Mouse (Mus musculus) thymus, adult 2 months (tissue): ENCODE measurements around the gene Sipa1. TPM values are rescaled to one million over a fixed set of nuclear protein-coding genes. Genes with fewer than 3 reads are reported as not detected.

Experiments
- DNase-seq: peaks from one replicate; pipeline ENCODE4 v3.0.0; 2021
- H3K27ac ChIP-seq: fragments of 200-500 bp; 2 replicates; pipeline ENCODE4 v1.5.1; 2012; ENCODE audit warnings: low read length, control low read depth; ENCODE audit not compliant: control insufficient read depth, insufficient read depth
- H3K27me3 ChIP-seq: fragments of 200-500 bp; 2 replicates; pipeline ENCODE4 v1.6.1; 2012; ENCODE audit warnings: mild to moderate bottlenecking, low read length, moderate library complexity, mixed read lengths; ENCODE audit not compliant: control insufficient read depth, insufficient read depth
- H3K36me3 ChIP-seq: fragments of 200-500 bp; 2 replicates; pipeline ENCODE4 v1.6.1; 2012; ENCODE audit warnings: mild to moderate bottlenecking, low read length, moderate library complexity; ENCODE audit not compliant: control insufficient read depth, insufficient read depth
- H3K4me1 ChIP-seq: fragments of 200-500 bp; replicated peaks from 2 replicates; pipeline ENCODE4 v1.6.1; 2012; ENCODE audit warnings: low read length; ENCODE audit not compliant: control insufficient read depth, insufficient read depth
- H3K4me3 ChIP-seq: fragments of 200-500 bp; 2 replicates; pipeline ENCODE4 v1.5.1; 2012; ENCODE audit warnings: mild to moderate bottlenecking, low read length, control low read depth, moderate library complexity; ENCODE audit not compliant: control insufficient read depth, insufficient read depth
- CTCF ChIP-seq: fragments of 200-500 bp; IDR thresholded peaks from 2 replicates; pipeline ENCODE4 v1.5.1; 2012; ENCODE audit warnings: mild to moderate bottlenecking, control low read depth, low read length, moderate library complexity, borderline replicate concordance; ENCODE audit not compliant: control insufficient read depth, poor library complexity, insufficient read depth; ENCODE audit errors: extremely low read depth
- POLR2A ChIP-seq: fragments of 200-500 bp; IDR thresholded peaks from 2 replicates; pipeline ENCODE4 v1.6.1; 2012; ENCODE audit warnings: mild to moderate bottlenecking, low read length, control low read depth, moderate library complexity; ENCODE audit not compliant: control insufficient read depth, poor library complexity, insufficient read depth; ENCODE audit errors: extremely low read depth
- WGBS: fragments of 180-500 bp; shearing (Covaris S2); methylation state at CpG from one replicate; pipeline ENCODE4 v1.1.7; 2018; 5-methylcytosine and 5-hydroxymethylcytosine counted together
- polyA plus RNA-seq: library from polyadenylated mRNA; depleted of rRNA; stranded (reverse); fragments of >200 nt; gene quantifications from 2 replicates; pipeline ENCODE4 v1.2.3, GENCODE M21; 2012

Sipa1 gene
- polyA plus RNA-seq, 1 experiment: 267 TPM

DNA sequence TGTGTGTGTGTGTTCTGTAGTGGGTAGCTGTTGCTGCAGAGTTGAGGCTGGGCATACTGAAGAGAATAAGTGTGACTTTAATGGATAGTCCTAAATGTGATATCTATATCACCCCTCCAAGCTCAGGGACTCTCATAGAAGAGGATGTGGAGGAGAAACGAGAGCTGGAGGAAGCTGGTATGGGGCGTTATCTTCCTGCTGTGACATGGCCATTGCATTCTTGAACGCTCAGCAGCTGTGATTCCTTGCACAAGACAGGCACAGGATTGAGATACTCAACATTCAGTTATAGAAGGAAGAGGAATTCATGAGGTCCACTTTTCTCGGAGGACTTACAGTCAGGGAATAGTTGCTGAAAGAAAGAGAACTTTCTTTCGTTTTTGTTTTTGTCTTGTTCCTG is 41.6 kb downstream of the Sipa1 start:
- DNase-seq: no peak
- H3K4me3 ChIP-seq: no peak overlapping the region
- H3K27me3 ChIP-seq: no peaks in the 10 kb centered on the region
- no peaks in the 10 kb centered on the region for H3K4me1 ChIP-seq
- TF ChIP-seq CTCF (no peak), POLR2A (no peak)
- 69% methylated on average over 5 of the region's 5 CpGs for WGBS
- no peaks in the 10 kb centered on the region for H3K36me3 ChIP-seq
- H3K27ac ChIP-seq: no peak overlapping the region

DNA sequence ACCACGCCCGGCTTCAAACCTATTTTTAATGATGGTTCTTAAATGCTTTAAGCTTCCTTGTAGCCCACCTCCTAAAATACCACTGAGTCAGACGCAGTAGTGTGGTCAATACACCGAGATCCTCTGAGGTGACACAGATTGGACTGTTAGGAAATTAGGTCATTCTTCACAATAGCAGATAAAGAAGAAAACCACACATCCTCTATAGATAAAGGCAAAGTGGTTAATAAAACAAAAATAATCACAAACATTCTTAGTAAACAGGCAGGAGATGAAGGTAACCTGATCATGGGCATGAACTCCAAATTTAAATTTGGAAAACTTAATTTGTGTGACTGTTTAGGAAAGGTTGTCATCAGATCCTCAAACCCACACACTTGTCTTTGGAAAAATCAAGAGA is 43.5 kb downstream of the Sipa1 start:
- no peaks in the 10 kb centered on the region for H3K4me1 ChIP-seq
- 78% methylated on average over 4 of the region's 4 CpGs for whole genome bisulfite sequencing
- no peaks in the 10 kb centered on the region for H3K36me3 ChIP-seq
- no peaks in the 10 kb centered on the region for H3K27me3 ChIP-seq
- DNase-seq: no peak
- TF ChIP-seq POLR2A (no peak), CTCF (no peak)
- no peak overlapping the region for H3K27ac ChIP-seq
- no peak overlapping the region for H3K4me3 ChIP-seq

DNA sequence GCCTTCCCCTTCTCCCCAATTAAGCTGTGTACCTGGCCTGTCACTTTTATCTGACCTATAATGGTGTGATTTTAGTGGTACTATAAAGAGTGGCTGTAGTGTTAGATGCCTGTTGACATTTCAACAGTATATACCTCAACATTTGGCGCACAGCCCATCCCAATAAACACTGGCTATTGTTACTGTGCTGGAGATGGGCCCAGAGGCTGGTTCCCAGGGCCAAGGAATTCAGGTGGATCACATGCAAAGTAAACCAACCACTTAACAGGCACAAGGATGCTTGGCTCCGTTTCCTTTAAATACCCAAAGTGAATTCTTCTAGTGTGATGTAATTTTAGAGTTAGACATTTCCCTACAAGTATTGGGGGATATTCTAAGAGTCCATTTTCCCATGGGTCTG is 48.6 kb downstream of the Sipa1 start:
- 90% methylated on average over 2 of the region's 2 CpGs for WGBS
- no peaks in the 10 kb centered on the region for H3K27me3 ChIP-seq
- no peak overlapping the region for H3K27ac ChIP-seq
- TF ChIP-seq POLR2A: no peak
- TF ChIP-seq CTCF: no peak
- peaks cover 5% of the 10 kb centered on the region for H3K4me1 ChIP-seq
- no peak overlapping the region for H3K4me3 ChIP-seq
- no peak for DNase-seq
- H3K36me3 ChIP-seq: no peaks in the 10 kb centered on the region

DNA sequence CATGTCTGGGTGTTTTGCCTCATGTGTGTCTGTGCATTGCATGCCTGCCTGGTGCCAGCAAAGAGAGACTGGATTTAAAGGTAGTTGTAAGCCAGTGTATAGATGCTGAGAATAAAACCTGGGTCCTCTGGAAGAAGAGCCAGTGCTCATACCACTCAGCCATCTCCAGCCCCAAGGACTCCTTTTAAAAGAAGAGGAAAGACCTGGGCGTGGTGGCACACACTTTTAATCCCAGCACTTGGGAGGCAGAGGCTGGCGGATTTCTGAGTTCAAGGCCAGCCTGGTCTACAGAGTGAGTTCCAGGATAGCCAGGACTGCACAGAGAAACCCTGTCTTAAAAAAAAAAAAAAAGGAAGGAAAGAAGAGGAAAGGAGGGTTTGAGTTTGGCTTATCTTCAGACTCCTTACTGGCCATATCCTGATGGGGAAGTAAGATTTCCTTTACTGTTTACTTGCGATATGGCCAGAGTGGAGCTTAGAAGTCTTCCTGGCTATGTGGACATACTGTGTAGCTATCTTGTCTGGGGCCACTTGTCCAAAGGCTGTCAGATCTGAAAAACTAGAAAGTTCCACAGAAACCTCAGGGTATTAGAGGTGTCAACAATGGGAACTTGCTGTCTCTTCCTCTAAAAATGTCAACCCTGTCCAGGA is 50.6 kb downstream of the Sipa1 start:
- Histone ChIP-seq H3K4me1 (peaks cover 15% of the 10 kb centered on the region), H3K4me3 (no peak overlapping the region), H3K27ac (no peak overlapping the region), H3K36me3 (peaks cover 6% of the 10 kb centered on the region; the same call in 1 of the 2 replicates), H3K27me3 (no peaks in the 10 kb centered on the region)
- TF ChIP-seq CTCF (no peak), POLR2A (no peak)
- WGBS: 67% methylated on average over 3 of the region's 3 CpGs
- DNase-seq: no peak

DNA sequence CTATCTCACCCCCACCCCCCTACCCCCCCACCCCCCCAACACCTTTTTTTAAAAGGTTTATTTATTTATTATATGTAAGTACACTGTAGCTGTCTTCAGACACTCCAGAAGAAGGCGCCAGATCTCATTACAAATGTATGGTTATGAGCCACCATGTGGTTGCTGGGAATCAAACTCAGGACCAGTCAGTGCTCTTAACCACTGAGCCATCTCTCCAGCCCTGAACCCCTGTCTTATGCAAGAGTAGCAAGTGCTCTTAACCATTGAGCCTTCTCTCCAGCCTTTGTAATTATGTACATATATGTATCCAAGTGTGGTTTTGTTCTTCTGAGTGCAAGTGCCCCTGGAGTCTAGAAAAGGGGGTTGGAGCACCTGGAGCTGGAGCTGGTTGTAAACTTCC is 51.5 kb downstream of the Sipa1 start:
- Histone ChIP-seq H3K4me1 (peaks cover 15% of the 10 kb centered on the region), H3K27ac (no peak overlapping the region), H3K4me3 (no peak overlapping the region), H3K36me3 (peaks cover 16% of the 10 kb centered on the region), H3K27me3 (no peaks in the 10 kb centered on the region)
- no peak for TF ChIP-seq CTCF
- no peak for TF ChIP-seq POLR2A
- 83% methylated on average over 1 of the region's 1 CpGs for WGBS
- peak; percentile 33 for DNase-seq

DNA sequence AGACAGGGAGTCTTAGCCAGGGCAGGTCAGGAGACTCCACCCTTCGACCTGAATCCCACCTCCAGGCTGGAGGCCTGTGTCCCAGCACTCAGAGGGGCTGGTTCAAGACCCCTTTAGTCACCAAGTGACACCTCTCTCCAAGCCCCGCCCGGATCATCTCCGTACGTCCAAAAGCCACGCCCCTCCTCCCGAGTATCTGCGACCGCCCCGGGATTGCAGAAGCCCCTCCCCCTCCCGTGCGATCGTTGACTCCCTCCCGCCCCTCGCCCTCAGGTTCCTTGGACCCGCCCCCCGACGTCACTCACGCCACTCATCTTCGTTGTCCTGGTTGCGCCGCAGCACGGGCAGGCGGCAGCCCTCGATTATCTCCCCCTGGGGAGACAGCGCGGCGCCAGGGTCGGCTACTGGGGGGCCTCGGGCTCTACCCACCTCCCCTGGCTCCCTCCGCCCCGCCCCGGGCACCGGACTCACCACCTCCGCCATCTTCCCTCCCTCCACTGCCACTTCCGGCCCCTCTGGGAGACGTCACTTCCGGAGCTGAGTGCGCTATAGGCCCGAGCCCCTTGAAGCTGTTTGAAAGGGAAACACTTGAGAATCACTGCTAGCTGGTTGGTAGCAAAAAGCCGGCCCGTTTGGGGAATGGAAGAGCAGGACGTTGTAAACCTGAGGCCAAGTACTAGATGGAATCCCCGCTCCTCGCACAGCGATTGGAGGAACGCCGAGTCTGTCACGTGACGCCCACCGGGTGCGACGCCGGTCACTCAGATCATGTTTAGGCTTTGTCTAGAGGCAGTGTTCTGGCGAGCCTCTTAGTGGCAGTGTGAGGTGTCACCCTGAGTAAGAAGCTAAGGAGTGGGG is 53.7 kb downstream of the Sipa1 start, which contains the start of gene Kat5:
Gene Kat5, minus strand, starts transcription at position 691 of the 858 bp plus-strand sequence.
- DNase-seq: peak; percentile 91
- Histone ChIP-seq H3K4me1 (peaks cover 15% of the 10 kb centered on the region), H3K27me3 (no peaks in the 10 kb centered on the region), H3K27ac (peak within 1 kb of the TSS; percentile 79), H3K36me3 (peaks cover 38% of the 10 kb centered on the region), H3K4me3 (peak within 1 kb of the TSS; percentile 85)
- TF ChIP-seq POLR2A: peak; percentile 81
- TF ChIP-seq CTCF: no peak
- WGBS: under 1% methylated on average over 55 of the region's 55 CpGs
